Mouse (Mus musculus): ENCODE data around the gene Reep3. TPM values are rescaled to one million over a fixed set of nuclear protein-coding genes. Genes with fewer than 3 reads are reported as not detected.

Reep3 gene
- total RNA-seq, 1 experiment from 2014 or later, result 12.5 TPM

- no peak for ATAC-seq (replicated peaks; ENCODE audit: low read depth, poor library complexity, severe bottlenecking)
These were observed 39.5 kb downstream of the Reep3 start for GRCm38 (mm10) chr10:67057208-67057607.

- no peak for ATAC-seq (replicated peaks; ENCODE audit: low read depth, poor library complexity, severe bottlenecking)
These were observed 40.6 kb downstream of the Reep3 start for GRCm38 (mm10) chr10:67055867-67056856.

- ATAC-seq (replicated peaks; ENCODE audit: low read depth, poor library complexity, severe bottlenecking), result no peak
These were observed 43.3 kb downstream of the Reep3 start for GRCm38 (mm10) chr10:67053475-67053874.

GRCm38 (mm10) chr10:67052429-67052828 lies 44.3 kb downstream of the Reep3 start:
- ATAC-seq (replicated peaks; ENCODE audit: low read depth, poor library complexity, severe bottlenecking), result peak; percentile 30

GRCm38 (mm10) chr10:67051466-67051865 lies 45.3 kb downstream of the Reep3 start:
- no peak for ATAC-seq (replicated peaks; ENCODE audit: low read depth, poor library complexity, severe bottlenecking)

GRCm38 (mm10) chr10:67050766-67051165 lies 46.0 kb downstream of the Reep3 start:
- no peak for ATAC-seq (replicated peaks; ENCODE audit: low read depth, poor library complexity, severe bottlenecking)

GRCm38 (mm10) chr10:67049621-67050020 lies 47.1 kb downstream of the Reep3 start:
- ATAC-seq (replicated peaks; ENCODE audit: low read depth, poor library complexity, severe bottlenecking), result no peak

- ATAC-seq (replicated peaks; ENCODE audit: low read depth, poor library complexity, severe bottlenecking), result peak; percentile 84
These were observed 47.7 kb downstream of the Reep3 start for GRCm38 (mm10) chr10:67048871-67049615.

- ATAC-seq (replicated peaks; ENCODE audit: low read depth, poor library complexity, severe bottlenecking), result peak; percentile 31
These were observed 48.8 kb downstream of the Reep3 start for GRCm38 (mm10) chr10:67047712-67048645.

- no peak for ATAC-seq (replicated peaks; ENCODE audit: low read depth, poor library complexity, severe bottlenecking)
These were observed 51.4 kb downstream of the Reep3 start for GRCm38 (mm10) chr10:67045192-67045899.

- ATAC-seq (replicated peaks; ENCODE audit: low read depth, poor library complexity, severe bottlenecking), result no peak
These were observed 52.4 kb downstream of the Reep3 start for GRCm38 (mm10) chr10:67044346-67044745.

GRCm38 (mm10) chr10:67043236-67043635 lies 53.5 kb downstream of the Reep3 start:
- ATAC-seq (replicated peaks; ENCODE audit: low read depth, poor library complexity, severe bottlenecking), result no peak

- ATAC-seq (replicated peaks; ENCODE audit: low read depth, poor library complexity, severe bottlenecking), result no peak
These were observed 56.3 kb downstream of the Reep3 start for GRCm38 (mm10) chr10:67040410-67040809.

- no peak for ATAC-seq (replicated peaks; ENCODE audit: low read depth, poor library complexity, severe bottlenecking)
These were observed 57.7 kb downstream of the Reep3 start for GRCm38 (mm10) chr10:67039001-67039400.

- ATAC-seq (replicated peaks; ENCODE audit: low read depth, poor library complexity, severe bottlenecking), result peak; percentile 30; the same call in 1 of the 2 replicates
These were observed 60.2 kb downstream of the Reep3 start for GRCm38 (mm10) chr10:67036542-67036941.

GRCm38 (mm10) chr10:67036141-67036540 lies 60.6 kb downstream of the Reep3 start:
- ATAC-seq (replicated peaks; ENCODE audit: low read depth, poor library complexity, severe bottlenecking), result peak; percentile 86

GRCm38 (mm10) chr10:67031186-67031585 lies 65.6 kb downstream of the Reep3 start:
- no peak for ATAC-seq (replicated peaks; ENCODE audit: low read depth, poor library complexity, severe bottlenecking)

GRCm38 (mm10) chr10:67029297-67029696 lies 67.4 kb downstream of the Reep3 start:
- ATAC-seq (replicated peaks; ENCODE audit: low read depth, poor library complexity, severe bottlenecking), result no peak

GRCm38 (mm10) chr10:67026375-67026774 lies 70.4 kb downstream of the Reep3 start:
- no peak for ATAC-seq (replicated peaks; ENCODE audit: low read depth, poor library complexity, severe bottlenecking)
